ENCODE assay signal across 11 mouse cellular contexts in the genomic region with DNA sequence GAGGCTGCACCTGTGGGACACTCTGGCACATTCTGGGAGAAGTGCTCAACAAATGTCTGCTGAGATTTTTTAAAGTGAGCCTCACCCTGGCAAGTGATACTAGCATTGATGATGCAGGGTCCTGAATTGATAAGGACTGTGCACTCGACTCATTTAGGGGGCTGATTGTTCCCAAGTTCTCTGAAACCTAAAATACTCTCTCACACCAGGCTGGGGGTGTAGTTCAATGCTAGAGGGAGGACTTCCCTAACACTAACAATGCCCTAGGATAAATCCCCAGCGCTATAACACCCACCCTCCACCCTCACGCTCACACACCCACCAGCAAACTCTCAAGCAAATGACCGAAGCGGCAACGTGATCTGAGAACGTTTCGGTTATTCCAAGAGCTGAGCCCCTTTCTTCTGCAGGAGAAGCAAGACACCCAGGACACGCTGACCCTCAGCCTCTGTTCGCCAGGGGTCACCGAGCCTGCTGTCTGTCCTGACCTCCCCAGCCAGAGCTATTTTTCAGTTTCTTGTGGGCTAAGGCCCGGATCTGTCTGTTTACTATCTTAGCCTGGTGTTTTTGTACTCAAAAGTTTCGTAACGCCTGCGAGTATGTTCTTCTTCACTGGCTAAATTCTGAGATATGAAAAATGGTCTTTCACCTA. TPM values are rescaled to one million over a fixed set of nuclear protein-coding genes. Genes with fewer than 3 reads are reported as not detected.
DNase-seq lines count a peak whose midpoint lies in the region; ATAC-seq and TF ChIP-seq lines count a peak whose summit lies in the region.
"Had no signal": no experiment of that assay in that cellular context is flagged by ENCODE, and none has a peak within 500 bp of the region (broad histone marks: within the 10 kb centered on the region; RNA-seq: fewer than 3 reads in every experiment).

No protein-coding gene starts in this region.

- H3K36me3 ChIP-seq in intestine, embryonic 14.5 days (ENCODE audit: control insufficient read depth, insufficient read depth, low read length), result no peaks in the 10 kb centered on the region
- H3K36me3 ChIP-seq in intestine, postnatal 0 days (ENCODE audit: control insufficient read depth, insufficient read depth), result no peaks in the 10 kb centered on the region
- 0 out of 2 replicates have a peak, but pooled peaks cover 5% of the 10 kb centered on the region for H3K36me3 ChIP-seq in forebrain, embryonic 13.5 days (ENCODE audit: poor library complexity, severe bottlenecking)
- no peaks in the 10 kb centered on the region for H3K36me3 ChIP-seq in neural tube, embryonic 12.5 days
- H3K36me3 ChIP-seq: liver, embryonic 15.5 days had no signal

- no peak overlapping the region for H3K4me3 ChIP-seq in intestine, embryonic 14.5 days (ENCODE audit: low read depth, low read length)
- H3K4me3 ChIP-seq in intestine, postnatal 0 days (ENCODE audit: low read depth, low read length), result no peak overlapping the region
- H3K4me3 ChIP-seq in forebrain, embryonic 13.5 days, result no peak overlapping the region
- H3K4me3 ChIP-seq in neural tube, embryonic 12.5 days, result no peak overlapping the region
- H3K4me3 ChIP-seq: liver, embryonic 15.5 days had no signal

- no peak for TF ChIP-seq CTCF in intestine, postnatal 0 days (IDR thresholded peaks at IDR 0.05; ENCODE audit: low read depth)

- no peaks in the 10 kb centered on the region for H3K9me3 ChIP-seq in intestine, embryonic 14.5 days (ENCODE audit: control insufficient read depth, low read length)
- H3K9me3 ChIP-seq in intestine, postnatal 0 days (ENCODE audit: control insufficient read depth), result no peaks in the 10 kb centered on the region
- no peaks in the 10 kb centered on the region for H3K9me3 ChIP-seq in forebrain, embryonic 13.5 days (replicated peaks)
- H3K9me3 ChIP-seq in neural tube, embryonic 12.5 days, result no peaks in the 10 kb centered on the region
- H3K9me3 ChIP-seq: liver, embryonic 15.5 days had no signal

- no peak for DNase-seq in intestine, embryonic 14.5 days (ENCODE audit: low spot score)
- DNase-seq in kidney, postnatal 10 days, result peak; percentile 34
- DNase-seq in layer of hippocampus, postnatal 10 days (ENCODE audit: low spot score in 2 of 2), result no peak
- no peak for DNase-seq in thymus, postnatal 36 days
- DNase-seq: cerebellum, adult 8-10 months; thymus, adult 18-20 months had no signal

- WGBS in intestine, embryonic 14.5 days, result 33% methylated on average over 15 of the region's 15 CpGs
- 62% methylated on average over 15 of the region's 15 CpGs for WGBS in intestine, postnatal 0 days
- 30% methylated on average over 15 of the region's 15 CpGs for WGBS in forebrain, embryonic 13.5 days
- 20% methylated on average over 15 of the region's 15 CpGs for WGBS in neural tube, embryonic 12.5 days

- no peak for ATAC-seq in intestine, embryonic 14.5 days (replicated peaks; ENCODE audit: low FRiP score, low TSS enrichment, low read depth)
- no peak for ATAC-seq in intestine, postnatal 0 days
- ATAC-seq in forebrain, embryonic 13.5 days, result peak; percentile 5; the same call in 1 of the 2 replicates
- ATAC-seq in neural tube, embryonic 12.5 days (ENCODE audit: low FRiP score, low read depth), result peak; percentile 11; the same call in 1 of the 2 replicates
- ATAC-seq in cerebellum, adult (ENCODE audit: insufficient number of reproducible peaks, low FRiP score, low TSS enrichment), result no peak

- H3K9ac ChIP-seq in intestine, embryonic 14.5 days (ENCODE audit: low read length), result 0 out of 2 replicates have a peak overlapping the region, but pooled peaks have one; percentile 5
- no peak overlapping the region for H3K9ac ChIP-seq in intestine, postnatal 0 days (ENCODE audit: low read depth, low read length)
- no peak overlapping the region for H3K9ac ChIP-seq in forebrain, embryonic 13.5 days
- peak overlapping the region; percentile 21; the same call in 1 of the 2 replicates for H3K9ac ChIP-seq in neural tube, embryonic 12.5 days
- H3K9ac ChIP-seq: liver, embryonic 15.5 days had no signal

- H3K4me1 ChIP-seq in intestine, embryonic 14.5 days (replicated peaks; ENCODE audit: control insufficient read depth, insufficient read depth, low read length), result peaks cover 58% of the 10 kb centered on the region
- H3K4me1 ChIP-seq in intestine, postnatal 0 days (replicated peaks; ENCODE audit: control insufficient read depth, insufficient read depth, low read length), result no peaks in the 10 kb centered on the region; the same call in 1 of the 2 replicates
- peaks cover 74% of the 10 kb centered on the region for H3K4me1 ChIP-seq in forebrain, embryonic 13.5 days
- H3K4me1 ChIP-seq in neural tube, embryonic 12.5 days, result peaks cover 67% of the 10 kb centered on the region

- no peaks in the 10 kb centered on the region for H3K27me3 ChIP-seq in intestine, embryonic 14.5 days (replicated peaks; ENCODE audit: control insufficient read depth, insufficient read depth, low read length)
- H3K27me3 ChIP-seq in intestine, postnatal 0 days (replicated peaks; ENCODE audit: control insufficient read depth, insufficient read depth, low read length), result no peaks in the 10 kb centered on the region
- no peaks in the 10 kb centered on the region for H3K27me3 ChIP-seq in forebrain, embryonic 13.5 days
- H3K27me3 ChIP-seq in neural tube, embryonic 12.5 days (replicated peaks), result no peaks in the 10 kb centered on the region
- H3K27me3 ChIP-seq: liver, embryonic 15.5 days had no signal

- H3K27ac ChIP-seq in intestine, embryonic 14.5 days (ENCODE audit: low read depth), result peak overlapping the region; percentile 92
- H3K27ac ChIP-seq in intestine, postnatal 0 days (ENCODE audit: low read depth, low read length), result no peak overlapping the region
- peak overlapping the region; percentile 88 for H3K27ac ChIP-seq in forebrain, embryonic 13.5 days
- H3K27ac ChIP-seq in neural tube, embryonic 12.5 days, result 0 out of 2 replicates have a peak overlapping the region, but pooled peaks have one; percentile 43
- H3K27ac ChIP-seq: liver, embryonic 15.5 days had no signal

- H3K4me2 ChIP-seq in intestine, embryonic 14.5 days (ENCODE audit: low read length), result no peak overlapping the region
- H3K4me2 ChIP-seq in intestine, postnatal 0 days (replicated peaks; ENCODE audit: low read depth), result no peak overlapping the region
- peak overlapping the region; percentile 33; the same call in 1 of the 2 replicates for H3K4me2 ChIP-seq in forebrain, embryonic 13.5 days
- peak overlapping the region; percentile 36; the same call in 1 of the 2 replicates for H3K4me2 ChIP-seq in neural tube, embryonic 12.5 days (replicated peaks)
- H3K4me2 ChIP-seq: liver, embryonic 15.5 days had no signal

RNA-seq across cellular contexts. Expression of a gene that starts 13.8 kb away (rescaled TPM):
- 18.9 and 21.0 TPM in 2 replicates for polyA plus RNA-seq in intestine, embryonic 14.5 days (2014; fragmentation: Nextera tagmentation; extraction: Ambion mirVana)
- 3.8 and 3.9 TPM in 2 replicates for polyA plus RNA-seq in intestine, postnatal 0 days (2015; fragmentation: Nextera tagmentation; extraction: Ambion mirVana)
- polyA plus RNA-seq in forebrain, embryonic 13.5 days (2015; fragmentation: Nextera tagmentation; extraction: Ambion mirVana), result 19.6 and 22.8 TPM in 2 replicates
- polyA plus RNA-seq in neural tube, embryonic 12.5 days (2016; fragmentation: Nextera tagmentation; extraction: Ambion mirVana), result 48.4 and 50.6 TPM in 2 replicates
- total RNA-seq in layer of hippocampus, postnatal 10 days (2021), result 10 to 100 TPM; 33.3 to 33.6 TPM

RNA-seq across cellular contexts. Expression of a gene that starts 29.8 kb away (rescaled TPM):
- 25.0 and 31.6 TPM in 2 replicates for polyA plus RNA-seq in intestine, embryonic 14.5 days (2014; fragmentation: Nextera tagmentation; extraction: Ambion mirVana)
- polyA plus RNA-seq in intestine, postnatal 0 days (2015; fragmentation: Nextera tagmentation; extraction: Ambion mirVana), result 18.0 and 19.4 TPM in 2 replicates
- polyA plus RNA-seq in forebrain, embryonic 13.5 days (2015; fragmentation: Nextera tagmentation; extraction: Ambion mirVana), result 35.7 and 39.0 TPM in 2 replicates
- 37.2 and 40.9 TPM in 2 replicates for polyA plus RNA-seq in neural tube, embryonic 12.5 days (2016; fragmentation: Nextera tagmentation; extraction: Ambion mirVana)
- total RNA-seq in layer of hippocampus, postnatal 10 days (2021), result 10 to 100 TPM; 26.4 to 28.1 TPM

RNA-seq across cellular contexts. Expression of a gene that starts 41.7 kb away (rescaled TPM):
- polyA plus RNA-seq in intestine, embryonic 14.5 days (2014; fragmentation: Nextera tagmentation; extraction: Ambion mirVana), result 0.97 TPM in 1 of 2 replicates, not detected in the other
- polyA plus RNA-seq in intestine, postnatal 0 days (2015; fragmentation: Nextera tagmentation; extraction: Ambion mirVana), result 0.60 and 2.0 TPM in 2 replicates
- polyA plus RNA-seq in forebrain, embryonic 13.5 days (2015; fragmentation: Nextera tagmentation; extraction: Ambion mirVana), result 0.79 TPM in 1 of 2 replicates, not detected in the other
- polyA plus RNA-seq in neural tube, embryonic 12.5 days (2016; fragmentation: Nextera tagmentation; extraction: Ambion mirVana), result 0.51 and 1.7 TPM in 2 replicates
- not detected for total RNA-seq in layer of hippocampus, postnatal 10 days (2021)

RNA-seq across cellular contexts. Expression of a gene that starts 48.5 kb away (rescaled TPM):
- polyA plus RNA-seq in intestine, embryonic 14.5 days (2014; fragmentation: Nextera tagmentation; extraction: Ambion mirVana), result 394 and 416 TPM in 2 replicates
- polyA plus RNA-seq in intestine, postnatal 0 days (2015; fragmentation: Nextera tagmentation; extraction: Ambion mirVana), result 483 and 498 TPM in 2 replicates
- 325 and 354 TPM in 2 replicates for polyA plus RNA-seq in forebrain, embryonic 13.5 days (2015; fragmentation: Nextera tagmentation; extraction: Ambion mirVana)
- polyA plus RNA-seq in neural tube, embryonic 12.5 days (2016; fragmentation: Nextera tagmentation; extraction: Ambion mirVana), result 319 and 340 TPM in 2 replicates
- 100 to 1,000 TPM; 183 to 201 TPM for total RNA-seq in layer of hippocampus, postnatal 10 days (2021)

Comparison
In these comparisons a context has a peak if more than half of its experiments do, and no peak if none do; other contexts are left out.
1. H3K9ac ChIP-seq: peak in intestine, embryonic 14.5 days (single experiment) and neural tube, embryonic 12.5 days (single experiment); none in intestine, postnatal 0 days (single experiment) and forebrain, embryonic 13.5 days (single experiment).
2. ATAC-seq: peak in forebrain, embryonic 13.5 days (single experiment) and neural tube, embryonic 12.5 days (single experiment); none in intestine, embryonic 14.5 days (single experiment), intestine, postnatal 0 days (single experiment) and cerebellum, adult (single experiment).
3. H3K4me2 ChIP-seq: peak in forebrain, embryonic 13.5 days (single experiment) and neural tube, embryonic 12.5 days (single experiment); none in intestine, embryonic 14.5 days (single experiment) and intestine, postnatal 0 days (single experiment).